Mouse (Mus musculus) natural killer cell, adult 2 months (primary cell): ENCODE measurements around the gene Iqce.

Experiments used
- DNase-seq, 2 experiments: peaks; one replicate each; pipeline ENCODE4 v3.0.0; 2022; ENCODE audit warnings: low spot score in 2 of 2

The Iqce gene

DNA sequence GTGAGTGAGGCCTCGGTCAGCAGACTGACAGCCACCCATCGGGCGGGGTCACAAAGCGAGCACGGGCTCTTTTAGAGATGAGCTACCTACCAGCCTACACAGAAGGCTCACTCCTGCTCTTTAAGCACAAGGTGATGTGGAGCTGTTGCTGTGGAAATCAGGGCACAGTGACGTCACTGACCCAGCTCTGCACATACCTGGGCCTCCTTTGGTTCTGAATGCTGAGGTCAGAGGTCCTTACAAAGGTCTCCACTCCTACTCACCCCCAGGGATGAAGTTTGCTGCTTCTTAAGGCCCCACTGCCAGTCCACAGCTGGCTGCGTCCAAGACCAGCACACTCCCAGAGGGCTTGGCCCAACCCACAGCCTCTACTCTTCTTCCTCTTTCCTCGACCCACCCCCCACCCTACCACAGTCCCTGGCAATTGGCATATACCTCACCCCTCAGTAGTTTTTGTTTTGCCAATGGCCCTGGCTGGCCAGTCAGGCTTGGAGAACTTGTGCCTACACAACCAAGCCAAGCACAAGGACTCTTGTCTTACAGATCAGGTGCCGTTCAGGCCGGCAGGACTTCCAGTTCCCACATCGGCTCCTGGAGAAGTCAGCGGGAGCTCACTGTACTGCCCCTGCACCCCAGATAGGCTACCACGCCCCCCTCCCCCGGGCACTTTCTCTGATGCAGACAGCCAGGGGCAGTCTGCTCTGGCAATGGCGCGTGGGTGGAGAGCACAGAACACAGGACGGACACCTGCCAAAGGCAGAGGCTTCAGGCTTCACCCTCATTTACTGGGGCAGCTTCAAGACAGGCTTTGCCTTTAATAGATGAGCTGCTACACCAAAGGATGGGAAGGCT, 39.2 kb downstream of the Iqce start:
- DNase-seq: peak in 1 of 2 experiments; percentile 36

DNA sequence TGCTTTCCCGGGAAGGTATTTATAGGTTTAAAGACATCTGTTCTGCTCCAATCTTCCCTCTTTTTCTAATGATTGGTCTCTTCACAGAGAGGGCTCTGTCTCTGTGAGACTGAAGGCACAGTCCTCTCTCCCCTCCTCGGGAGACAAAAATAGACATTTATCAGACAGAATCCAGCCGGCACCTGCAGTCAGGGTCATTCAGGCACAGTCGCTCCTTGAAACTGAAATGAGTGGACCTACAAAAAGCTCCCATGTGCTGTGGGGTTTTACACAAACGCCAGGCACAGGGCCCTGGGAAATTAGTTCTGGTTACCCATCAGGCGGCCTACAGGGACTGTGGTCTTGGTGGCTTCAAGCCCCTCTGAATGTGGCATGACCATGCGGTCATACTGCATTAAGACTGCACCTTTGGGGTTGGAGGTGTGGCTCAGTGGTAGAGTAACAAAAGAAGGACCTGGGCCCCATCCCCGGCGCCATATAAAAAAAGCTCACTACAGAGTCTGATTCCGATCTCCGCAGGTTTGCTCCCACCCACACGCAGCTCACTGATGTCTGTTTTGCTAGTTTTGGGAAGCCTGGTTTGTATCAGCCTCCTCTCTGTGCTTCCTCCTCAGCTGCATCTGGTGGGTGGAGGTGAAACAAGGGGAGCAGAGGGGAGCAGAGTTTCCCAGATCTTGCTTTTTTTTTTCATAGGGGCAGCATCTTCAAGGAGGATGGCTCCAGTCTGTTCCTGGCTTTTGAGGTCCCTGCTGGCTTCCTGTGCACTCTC, 40.1 kb downstream of the Iqce start:
- no peak for DNase-seq

- DNase-seq: no peak
These were observed 40.8 kb downstream of the Iqce start for GRCm38 (mm10) chr5:140661427-140661826.

- DNase-seq: no peak
These were observed 41.8 kb downstream of the Iqce start for GRCm38 (mm10) chr5:140660398-140660797.

- DNase-seq: no peak
These were observed 42.4 kb downstream of the Iqce start for GRCm38 (mm10) chr5:140659607-140660272.

- DNase-seq: no peak
These were observed 47.9 kb downstream of the Iqce start for GRCm38 (mm10) chr5:140654096-140654845.

DNA sequence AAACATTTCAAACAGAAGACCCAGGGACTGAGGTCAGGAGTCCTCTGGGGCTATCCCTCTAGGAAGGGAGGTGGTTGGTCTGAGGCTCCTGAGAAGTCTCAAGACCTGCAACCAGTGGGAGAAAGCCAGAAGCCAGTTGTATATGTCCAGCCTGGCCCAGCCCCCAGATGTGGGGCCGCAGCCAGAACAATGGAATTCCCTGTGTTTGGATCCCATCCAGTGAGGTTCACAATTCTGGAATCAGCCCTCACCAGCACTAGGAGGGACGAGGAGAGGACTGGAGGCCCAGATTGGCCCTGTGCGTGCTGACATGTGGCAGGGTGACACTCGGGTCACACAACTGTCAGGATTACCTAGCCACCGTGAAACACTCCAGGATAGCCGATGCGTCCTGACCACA, 49.6 kb downstream of the Iqce start:
- no peak for DNase-seq

- DNase-seq: no peak
These were observed 50.9 kb downstream of the Iqce start for GRCm38 (mm10) chr5:140651231-140651630.

DNA sequence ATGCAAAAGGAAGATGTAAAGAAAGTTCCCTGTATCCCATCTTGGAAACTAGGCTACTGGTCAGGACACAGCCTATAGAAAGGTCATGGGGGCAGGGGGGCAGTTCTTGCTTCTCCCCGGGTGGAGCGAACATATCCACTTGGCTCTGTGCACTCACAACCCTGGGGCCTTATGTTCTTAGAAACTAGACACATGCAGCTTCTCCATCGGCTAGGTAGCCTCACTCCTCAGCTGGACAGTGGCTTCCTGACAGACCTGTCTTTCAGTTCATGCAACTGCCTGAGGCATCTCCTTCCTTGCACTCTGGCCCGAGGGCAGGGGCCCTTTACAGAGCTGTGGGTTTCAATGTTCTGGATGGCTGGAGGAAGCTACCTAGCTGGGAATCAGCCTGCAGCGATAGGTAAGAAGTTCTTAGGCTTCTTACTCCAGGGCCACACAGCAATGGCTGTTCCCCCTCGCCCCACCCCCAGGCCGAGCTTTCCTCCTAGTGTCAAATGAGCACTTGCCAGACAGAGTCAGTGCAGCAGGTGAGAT, 52.2 kb downstream of the Iqce start:
- no peak for DNase-seq

DNA sequence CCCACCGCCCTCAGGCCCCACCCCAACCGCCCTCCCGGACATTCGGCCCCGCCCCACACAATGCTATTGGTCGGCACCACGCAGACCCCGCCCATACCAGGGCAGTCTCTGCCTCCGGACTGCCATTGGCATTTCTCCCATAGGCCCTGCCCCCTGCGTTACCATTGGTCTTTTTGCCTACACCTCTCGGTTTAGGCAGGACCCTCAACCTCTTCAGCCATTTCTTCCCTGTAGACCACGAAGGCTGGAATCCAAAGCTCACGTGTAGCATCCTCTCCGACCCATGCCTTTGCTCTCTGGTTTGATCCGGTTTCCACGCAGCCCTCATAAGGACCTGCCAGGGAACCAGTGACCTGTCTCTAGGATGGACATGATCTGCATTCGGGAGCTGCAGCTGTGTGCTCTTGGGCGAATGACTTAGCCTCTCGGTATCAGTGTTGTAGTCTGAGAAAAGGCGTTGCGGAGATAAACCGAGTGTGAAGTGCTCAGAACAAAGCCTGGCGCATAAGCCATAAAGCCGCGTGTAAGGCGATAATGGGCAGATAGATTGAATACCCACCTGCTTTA, 53.0 kb downstream of the Iqce start:
- peak; percentile 92 to 96 for DNase-seq

DNA sequence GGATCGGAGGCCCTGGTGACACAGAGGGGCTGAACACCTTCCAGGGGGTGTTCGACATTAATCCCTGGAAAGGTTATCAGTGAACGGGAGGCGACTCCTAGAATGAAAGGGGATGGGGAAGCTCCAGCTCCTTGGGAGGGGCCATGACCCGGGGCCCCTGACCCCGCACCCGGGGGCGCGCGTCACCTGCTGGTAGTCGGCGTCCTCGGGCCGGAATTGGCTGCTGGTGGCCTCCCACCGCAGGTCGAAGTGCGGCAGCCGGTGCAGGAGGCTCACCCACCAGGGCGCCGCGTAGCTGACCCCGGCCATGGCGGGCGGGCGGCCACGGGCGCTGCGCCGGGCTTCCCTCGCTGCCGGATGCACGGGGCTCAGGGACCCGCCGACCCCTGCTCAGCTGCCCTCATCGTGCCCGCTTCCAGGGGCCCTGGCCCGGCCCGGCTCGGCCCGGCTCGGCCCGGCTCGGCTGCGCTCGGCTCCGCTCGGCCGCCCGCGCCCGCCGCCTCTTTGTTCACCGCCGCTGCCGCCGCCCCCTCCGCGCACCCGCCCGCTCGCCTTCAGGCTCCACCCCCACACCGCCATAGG, 53.6 kb downstream of the Iqce start, which contains the start of gene Ttyh3:
Ttyh3 (minus strand) TSS at position 513 of the 582 bp plus-strand sequence.
- DNase-seq: no peak

DNA sequence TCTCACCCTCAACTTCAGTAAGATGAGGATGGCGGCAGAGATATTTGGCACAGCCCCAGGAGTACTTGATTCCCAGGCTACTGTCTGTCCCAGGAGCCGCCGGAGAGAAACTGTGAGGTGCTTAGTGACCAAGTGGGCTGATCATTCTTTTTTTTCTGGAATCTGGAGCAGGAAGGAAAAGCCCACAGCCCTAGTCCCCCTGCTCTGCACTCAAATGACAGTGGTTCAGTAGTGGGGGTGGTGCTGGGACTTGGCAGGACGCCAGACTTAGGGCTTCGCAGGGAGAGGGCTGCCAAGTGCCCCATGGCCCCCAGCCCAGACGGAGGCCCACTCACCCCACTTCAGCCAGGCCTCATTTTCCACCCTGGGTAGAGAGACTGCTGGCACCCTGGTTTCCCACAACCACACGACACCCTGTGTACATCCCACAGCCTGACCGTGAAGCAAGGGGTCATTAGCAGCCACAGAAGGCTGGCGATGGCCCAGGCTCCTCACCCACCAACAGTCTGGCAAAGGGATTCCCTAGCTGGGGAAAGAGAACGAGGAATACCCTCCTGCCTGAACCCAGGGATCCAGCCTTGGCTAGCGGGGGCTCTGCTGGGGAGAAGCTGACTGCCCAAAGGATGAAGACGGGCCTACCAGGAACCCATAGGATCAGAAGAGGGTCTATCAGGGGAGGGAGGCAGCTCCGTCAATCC, 54.2 kb downstream of the Iqce start:
- DNase-seq: peak in 1 of 2 experiments; percentile 35

DNA sequence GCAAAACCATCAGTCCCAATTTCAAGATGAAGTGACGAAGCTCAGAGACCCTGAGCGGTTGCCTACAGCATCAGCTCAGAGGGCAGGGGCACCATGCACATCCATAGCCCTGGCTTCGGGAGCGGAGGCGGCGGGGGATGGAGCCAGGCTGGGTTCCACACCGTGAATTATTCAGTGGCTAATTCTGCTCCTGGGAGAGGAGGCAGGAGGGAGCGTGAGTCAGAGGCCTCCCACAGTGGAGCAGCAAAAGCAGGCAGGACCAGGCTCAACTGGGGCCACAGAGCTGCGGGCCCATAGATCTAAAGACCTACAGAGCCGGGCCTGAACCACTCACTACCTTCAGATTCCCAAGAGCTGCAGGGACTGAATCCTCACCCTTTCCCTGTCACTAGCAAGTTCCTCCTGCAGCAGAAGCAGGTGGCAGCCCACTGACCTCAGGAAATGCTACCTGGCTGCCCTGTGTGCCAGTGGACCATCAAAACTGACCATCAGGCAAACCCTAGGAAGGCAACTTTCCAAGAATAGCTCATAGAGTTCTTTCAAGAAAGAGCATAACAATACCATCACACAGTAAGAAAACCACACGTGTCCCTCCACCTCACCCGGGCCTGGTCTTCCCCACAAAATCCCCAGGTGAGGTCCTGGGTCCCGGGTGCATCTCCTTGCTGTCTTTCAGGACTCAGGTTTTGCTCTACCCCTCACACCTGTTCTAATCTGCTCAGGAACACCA, 55.0 kb downstream of the Iqce start:
- no peak for DNase-seq

- no peak for DNase-seq
These were observed 56.0 kb downstream of the Iqce start for GRCm38 (mm10) chr5:140646171-140646570.

- DNase-seq: no peak
These were observed 56.7 kb downstream of the Iqce start for GRCm38 (mm10) chr5:140645454-140645853.

DNA sequence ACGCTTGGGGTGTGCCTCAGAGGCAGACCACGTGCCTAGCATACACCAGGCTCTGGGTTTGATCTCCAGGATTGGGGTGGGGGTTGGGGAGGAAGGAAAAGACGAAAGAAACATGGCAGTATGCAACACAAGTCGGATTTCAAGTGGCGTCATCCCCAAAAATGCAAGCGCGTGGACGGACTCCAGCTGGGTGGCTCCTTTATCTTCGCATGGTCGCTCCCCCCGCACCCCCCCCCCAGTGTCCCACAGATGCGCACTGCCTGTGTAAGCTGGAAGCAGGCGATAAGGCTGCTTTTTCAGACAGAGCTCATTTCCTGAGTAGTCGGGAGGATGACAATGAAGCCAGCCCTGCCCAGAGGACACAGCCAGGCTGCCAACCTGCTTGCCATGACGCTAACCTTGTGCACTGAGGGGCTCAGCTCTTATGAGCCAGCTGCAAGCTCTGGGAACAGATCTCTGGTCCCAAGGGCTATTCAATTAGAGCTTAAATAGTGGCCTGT, 57.4 kb downstream of the Iqce start:
- no peak for DNase-seq

GRCm38 (mm10) chr5:140644263-140644662, 57.9 kb downstream of the Iqce start:
- DNase-seq: peak in 1 of 2 experiments; percentile 42

GRCm38 (mm10) chr5:140642076-140642475, 60.1 kb downstream of the Iqce start:
- DNase-seq: peak in 1 of 2 experiments; percentile 60
